Mouse (Mus musculus) layer of hippocampus, postnatal 36 days (tissue): Measurements from ENCODE around the gene Mmgt2. TPM values are rescaled to one million over a fixed set of nuclear protein-coding genes. Genes with fewer than 3 reads are reported as not detected.

Source experiments
- DNase-seq, 2 experiments: peaks; one replicate each; pipeline ENCODE4 v3.0.0; 2022
- total RNA-seq, 2 experiments: library from RNA; stranded (reverse); gene quantifications; 2 replicates each; pipeline ENCODE4 v1.2.3; 2021

Gene Mmgt2
- total RNA-seq = 10 to 100 TPM; 16.5 to 17.1 TPM

GRCm38 (mm10) chr11:62648591-62649391 lies at the start of gene Mmgt2:
Mmgt2 (plus strand) TSS chr11:62648664.
- peak; percentile 85 to 87 for DNase-seq

- no peak for DNase-seq
Observed at GRCm38 (mm10) chr11:62601732-62602618, 46.5 kb upstream of the Mmgt2 start.

GRCm38 (mm10) chr11:62602619-62603311 lies 45.7 kb upstream of the Mmgt2 start:
- DNase-seq = peak; percentile 99

- no peak for DNase-seq
Observed at GRCm38 (mm10) chr11:62603312-62604056, 45.0 kb upstream of the Mmgt2 start.

- DNase-seq = no peak
Observed at GRCm38 (mm10) chr11:62604123-62604706, 44.2 kb upstream of the Mmgt2 start.

GRCm38 (mm10) chr11:62604886-62605618 lies 43.4 kb upstream of the Mmgt2 start:
- DNase-seq = no peak

- DNase-seq = no peak
Observed at GRCm38 (mm10) chr11:62605619-62606298, 42.7 kb upstream of the Mmgt2 start.

GRCm38 (mm10) chr11:62606299-62607169 lies 41.9 kb upstream of the Mmgt2 start:
- DNase-seq = no peak

- no peak for DNase-seq
Observed at GRCm38 (mm10) chr11:62607170-62607951, 41.1 kb upstream of the Mmgt2 start.

GRCm38 (mm10) chr11:62607952-62608201 lies 40.6 kb upstream of the Mmgt2 start:
- no peak for DNase-seq

GRCm38 (mm10) chr11:62608826-62609675 lies 39.4 kb upstream of the Mmgt2 start:
- no peak for DNase-seq

- no peak for DNase-seq
Observed at GRCm38 (mm10) chr11:62610304-62610703, 38.2 kb upstream of the Mmgt2 start.

GRCm38 (mm10) chr11:62612604-62613003 lies 35.9 kb upstream of the Mmgt2 start:
- DNase-seq = no peak

GRCm38 (mm10) chr11:62613657-62614365 lies 34.7 kb upstream of the Mmgt2 start:
- peak; percentile 91 to 93 for DNase-seq

- DNase-seq = no peak
Observed at GRCm38 (mm10) chr11:62614876-62615410, 33.5 kb upstream of the Mmgt2 start.

GRCm38 (mm10) chr11:62615456-62615855 lies 33.0 kb upstream of the Mmgt2 start:
- DNase-seq = no peak

GRCm38 (mm10) chr11:62621079-62621478 lies 27.4 kb upstream of the Mmgt2 start:
- no peak for DNase-seq
